Mouse (Mus musculus): ENCODE results near the gene Lyzl4. TPM values are rescaled to one million over a fixed set of nuclear protein-coding genes. Genes with fewer than 3 reads are reported as not detected.

The Lyzl4 gene
- polyA plus RNA-seq, 1 experiment from 2014 or later, result 0.32 TPM

DNA sequence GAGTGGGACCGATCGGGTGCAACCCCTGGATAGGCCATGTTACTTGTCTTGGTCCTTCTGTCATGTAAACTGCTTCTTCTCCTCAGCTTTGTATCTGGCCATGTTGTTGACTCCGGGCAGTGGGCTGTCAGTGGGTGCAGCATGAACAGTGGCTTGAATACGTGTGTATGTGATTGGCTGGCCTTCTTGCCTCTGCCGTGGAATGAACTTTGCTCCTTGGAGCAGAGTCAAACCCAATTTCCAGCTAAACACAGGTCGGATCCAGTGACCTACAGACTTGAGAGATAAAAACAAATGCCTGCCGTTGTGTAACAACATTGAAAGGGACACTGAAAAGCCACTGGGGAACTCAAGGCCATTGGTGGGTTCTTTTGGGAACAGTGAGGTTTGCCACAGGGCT, 75.5 kb downstream of the Lyzl4 start:
- ATAC-seq (ENCODE audit: low FRiP score) (no peak), DNase-seq (ENCODE audit: low spot score) (no peak)
- Histone ChIP-seq H3K9me3 (ENCODE audit: control insufficient read depth, low read length) (no peaks in the 10 kb centered on the region), H3K36me3 (replicated peaks; ENCODE audit: control insufficient read depth, insufficient read depth) (no peaks in the 10 kb centered on the region), H3K4me1 (replicated peaks; ENCODE audit: control insufficient read depth, insufficient read depth, low read length) (no peaks in the 10 kb centered on the region), H3K27ac (no peak overlapping the region), H3K27me3 (ENCODE audit: control insufficient read depth, insufficient read depth, low read length) (no peaks in the 10 kb centered on the region), H3K4me3 (replicated peaks; ENCODE audit: low read length) (no peak overlapping the region), H3K4me2 (replicated peaks) (no peak overlapping the region), H3K9ac (no peak overlapping the region)
- WGBS, result 87% methylated on average over 7 of the region's 7 CpGs

DNA sequence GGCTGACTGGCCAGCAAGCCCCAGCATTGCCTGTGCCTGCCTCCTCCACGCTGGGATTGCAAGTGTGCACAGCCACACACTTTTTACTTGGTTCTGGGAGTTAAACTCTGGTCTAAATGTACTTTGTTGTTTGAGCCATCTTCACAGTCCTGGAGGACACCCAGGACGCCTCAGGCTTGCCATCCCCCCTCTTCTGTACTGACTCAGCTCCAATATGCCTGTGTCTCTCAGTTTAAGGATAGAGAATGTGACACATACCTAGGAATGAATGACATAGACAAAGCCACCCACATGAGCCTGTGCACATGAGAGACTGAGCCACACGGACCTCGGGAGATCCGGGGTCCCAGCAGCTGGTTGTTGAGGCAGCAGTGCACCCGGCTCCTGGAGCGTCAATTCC, 78.6 kb downstream of the Lyzl4 start:
- Histone ChIP-seq H3K36me3 (replicated peaks; ENCODE audit: control insufficient read depth, insufficient read depth) (no peaks in the 10 kb centered on the region), H3K4me3 (replicated peaks; ENCODE audit: low read length) (no peak overlapping the region), H3K9ac (no peak overlapping the region), H3K27me3 (ENCODE audit: control insufficient read depth, insufficient read depth, low read length) (no peaks in the 10 kb centered on the region), H3K4me1 (replicated peaks; ENCODE audit: control insufficient read depth, insufficient read depth, low read length) (no peaks in the 10 kb centered on the region), H3K9me3 (ENCODE audit: control insufficient read depth, low read length) (no peaks in the 10 kb centered on the region), H3K4me2 (replicated peaks) (no peak overlapping the region), H3K27ac (no peak overlapping the region)
- WGBS, result 77% methylated on average over 7 of the region's 7 CpGs
- ATAC-seq (ENCODE audit: low FRiP score), result no peak
- DNase-seq (ENCODE audit: low spot score), result no peak

- DNase-seq (ENCODE audit: low spot score) (no peak), ATAC-seq (ENCODE audit: low FRiP score) (no peak)
- WGBS, result 73% methylated on average over 7 of the region's 7 CpGs
- Histone ChIP-seq H3K9ac (no peak overlapping the region), H3K36me3 (replicated peaks; ENCODE audit: control insufficient read depth, insufficient read depth) (no peaks in the 10 kb centered on the region), H3K27me3 (ENCODE audit: control insufficient read depth, insufficient read depth, low read length) (no peaks in the 10 kb centered on the region), H3K27ac (no peak overlapping the region), H3K4me3 (replicated peaks; ENCODE audit: low read length) (no peak overlapping the region), H3K4me2 (replicated peaks) (no peak overlapping the region), H3K9me3 (ENCODE audit: control insufficient read depth, low read length) (no peaks in the 10 kb centered on the region), H3K4me1 (replicated peaks; ENCODE audit: control insufficient read depth, insufficient read depth, low read length) (peaks cover 8% of the 10 kb centered on the region; the same call in 1 of the 2 replicates)
These were observed 81.4 kb downstream of the Lyzl4 start for GRCm38 (mm10) chr9:121560515-121560914.

DNA sequence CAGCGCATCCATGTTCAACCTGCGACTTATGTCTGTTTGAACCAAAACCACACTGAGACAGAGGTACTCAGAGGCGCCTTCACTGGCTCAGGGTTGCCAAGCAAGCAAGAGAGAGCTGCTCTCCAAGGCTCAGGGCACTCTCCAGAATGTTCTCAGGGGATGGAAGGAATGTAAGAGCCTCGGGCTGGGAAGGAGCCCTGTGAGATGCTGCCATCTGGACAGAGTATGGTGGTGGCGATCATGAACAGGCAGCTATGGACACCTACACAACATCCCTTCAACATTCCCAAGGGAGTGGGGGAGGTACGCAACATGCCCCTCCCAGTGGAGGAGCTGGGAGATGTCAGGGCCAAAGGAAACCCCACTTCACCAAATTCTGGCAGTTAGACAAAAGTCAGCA, 83.7 kb downstream of the Lyzl4 start:
- Histone ChIP-seq H3K4me2 (replicated peaks) (no peak overlapping the region), H3K4me1 (replicated peaks; ENCODE audit: control insufficient read depth, insufficient read depth, low read length) (peaks cover 10% of the 10 kb centered on the region; the same call in 1 of the 2 replicates), H3K27me3 (ENCODE audit: control insufficient read depth, insufficient read depth, low read length) (no peaks in the 10 kb centered on the region), H3K9ac (no peak overlapping the region), H3K4me3 (replicated peaks; ENCODE audit: low read length) (no peak overlapping the region), H3K27ac (no peak overlapping the region), H3K9me3 (ENCODE audit: control insufficient read depth, low read length) (no peaks in the 10 kb centered on the region), H3K36me3 (replicated peaks; ENCODE audit: control insufficient read depth, insufficient read depth) (no peaks in the 10 kb centered on the region)
- 78% methylated on average over 6 of the region's 6 CpGs for WGBS
- DNase-seq (ENCODE audit: low spot score), result no peak
- ATAC-seq (ENCODE audit: low FRiP score), result no peak

GRCm38 (mm10) chr9:121556913-121557312, 85.0 kb downstream of the Lyzl4 start:
- Histone ChIP-seq H3K4me3 (replicated peaks; ENCODE audit: low read length) (no peak overlapping the region), H3K27me3 (ENCODE audit: control insufficient read depth, insufficient read depth, low read length) (no peaks in the 10 kb centered on the region), H3K36me3 (replicated peaks; ENCODE audit: control insufficient read depth, insufficient read depth) (no peaks in the 10 kb centered on the region), H3K27ac (no peak overlapping the region), H3K4me1 (replicated peaks; ENCODE audit: control insufficient read depth, insufficient read depth, low read length) (peaks cover 10% of the 10 kb centered on the region; the same call in 1 of the 2 replicates), H3K9ac (no peak overlapping the region), H3K4me2 (replicated peaks) (no peak overlapping the region), H3K9me3 (ENCODE audit: control insufficient read depth, low read length) (no peaks in the 10 kb centered on the region)
- no peak for ATAC-seq (ENCODE audit: low FRiP score)
- no peak for DNase-seq (ENCODE audit: low spot score)
- 72% methylated on average over 5 of the region's 5 CpGs for WGBS

DNA sequence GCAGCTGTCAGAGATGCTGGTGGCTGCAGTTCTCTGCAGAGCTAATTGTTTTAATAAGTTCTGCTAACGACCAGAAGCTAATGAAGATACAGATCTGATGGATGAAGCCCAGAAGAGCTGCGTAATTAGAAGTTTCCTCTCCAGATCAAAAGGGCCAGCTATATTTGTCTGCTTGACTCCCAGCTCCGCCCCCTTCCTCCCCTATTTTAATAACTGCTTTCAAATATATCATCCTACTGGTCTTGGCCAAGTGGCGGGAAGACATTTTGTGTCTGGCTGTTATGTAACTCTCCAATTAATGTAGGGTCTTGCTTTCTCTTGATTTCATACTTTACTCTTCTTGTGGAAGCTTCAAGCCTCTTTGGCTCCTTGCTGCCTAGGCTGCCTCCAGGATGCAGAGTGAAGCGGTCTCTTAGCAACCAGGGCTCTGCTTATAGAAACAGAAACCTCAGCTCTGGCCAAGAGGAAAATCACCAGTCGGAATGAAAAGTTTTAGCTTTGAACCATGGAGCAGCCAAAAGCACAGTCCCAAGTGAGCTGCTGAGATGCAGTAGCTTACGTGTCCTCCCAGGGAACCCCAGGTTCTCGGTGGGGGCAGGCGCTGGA, 86.4 kb downstream of the Lyzl4 start:
- Histone ChIP-seq H3K9ac (no peak overlapping the region), H3K27ac (no peak overlapping the region), H3K4me1 (replicated peaks; ENCODE audit: control insufficient read depth, insufficient read depth, low read length) (peaks cover 10% of the 10 kb centered on the region; the same call in 1 of the 2 replicates), H3K36me3 (replicated peaks; ENCODE audit: control insufficient read depth, insufficient read depth) (no peaks in the 10 kb centered on the region), H3K9me3 (ENCODE audit: control insufficient read depth, low read length) (no peaks in the 10 kb centered on the region), H3K4me2 (replicated peaks) (no peak overlapping the region), H3K4me3 (replicated peaks; ENCODE audit: low read length) (no peak overlapping the region), H3K27me3 (ENCODE audit: control insufficient read depth, insufficient read depth, low read length) (no peaks in the 10 kb centered on the region)
- ATAC-seq (ENCODE audit: low FRiP score) (peak; percentile 24; the same call in 1 of the 2 replicates), DNase-seq (ENCODE audit: low spot score) (peak; percentile 50)
- WGBS, result 52% methylated on average over 9 of the region's 9 CpGs

- no peak overlapping the region for H3K4me3 ChIP-seq (replicated peaks; ENCODE audit: low read length)
- WGBS, result 72% methylated on average over 4 of the region's 4 CpGs
- no peak overlapping the region for H3K27ac ChIP-seq
- DNase-seq (ENCODE audit: low spot score) (no peak), ATAC-seq (ENCODE audit: low FRiP score) (no peak)
- no peaks in the 10 kb centered on the region for H3K36me3 ChIP-seq (replicated peaks; ENCODE audit: control insufficient read depth, insufficient read depth)
- no peak overlapping the region for H3K4me2 ChIP-seq (replicated peaks)
- H3K9me3 ChIP-seq (ENCODE audit: control insufficient read depth, low read length), result no peaks in the 10 kb centered on the region
- H3K27me3 ChIP-seq (ENCODE audit: control insufficient read depth, insufficient read depth, low read length), result no peaks in the 10 kb centered on the region
- peaks cover 10% of the 10 kb centered on the region; the same call in 1 of the 2 replicates for H3K4me1 ChIP-seq (replicated peaks; ENCODE audit: control insufficient read depth, insufficient read depth, low read length)
- no peak overlapping the region for H3K9ac ChIP-seq
These were observed 88.3 kb downstream of the Lyzl4 start for GRCm38 (mm10) chr9:121553643-121554042.

- peak overlapping the region; percentile 10; the same call in 1 of the 2 replicates for H3K9ac ChIP-seq
- no peak overlapping the region for H3K4me2 ChIP-seq (replicated peaks)
- no peak overlapping the region for H3K4me3 ChIP-seq (replicated peaks; ENCODE audit: low read length)
- WGBS, result 65% methylated on average over 5 of the region's 5 CpGs
- H3K27me3 ChIP-seq (ENCODE audit: control insufficient read depth, insufficient read depth, low read length), result no peaks in the 10 kb centered on the region
- H3K4me1 ChIP-seq (replicated peaks; ENCODE audit: control insufficient read depth, insufficient read depth, low read length), result 0 out of 2 replicates have a peak, but pooled peaks cover under 1% of the 10 kb centered on the region
- no peaks in the 10 kb centered on the region for H3K36me3 ChIP-seq (replicated peaks; ENCODE audit: control insufficient read depth, insufficient read depth)
- peak overlapping the region; percentile 64 for H3K27ac ChIP-seq
- ATAC-seq (ENCODE audit: low FRiP score) (no peak), DNase-seq (ENCODE audit: low spot score) (no peak)
- H3K9me3 ChIP-seq (ENCODE audit: control insufficient read depth, low read length), result no peaks in the 10 kb centered on the region
These were observed 91.5 kb downstream of the Lyzl4 start for GRCm38 (mm10) chr9:121550327-121550771.

DNA sequence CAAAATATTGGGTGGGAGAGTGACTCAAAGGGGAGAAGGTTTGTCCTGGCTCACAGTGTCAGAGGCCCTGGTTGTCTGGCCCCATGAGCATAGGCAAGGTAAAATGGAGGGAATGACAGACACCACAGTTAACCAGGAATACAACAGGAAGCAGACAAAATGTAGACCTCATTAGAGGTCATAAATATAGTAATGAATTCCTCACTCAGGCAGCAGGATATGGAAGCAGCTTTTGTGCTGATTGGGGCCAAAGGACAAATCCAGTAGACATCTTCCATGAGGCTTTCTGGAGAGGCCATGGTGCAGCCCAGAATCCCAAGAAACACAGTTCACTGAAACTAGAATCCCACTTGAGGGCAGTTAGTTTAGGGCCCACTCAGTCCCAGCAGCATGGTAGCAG, 92.5 kb downstream of the Lyzl4 start:
- Histone ChIP-seq H3K9me3 (ENCODE audit: control insufficient read depth, low read length) (no peaks in the 10 kb centered on the region), H3K4me3 (replicated peaks; ENCODE audit: low read length) (no peak overlapping the region), H3K4me2 (replicated peaks) (no peak overlapping the region), H3K27me3 (ENCODE audit: control insufficient read depth, insufficient read depth, low read length) (no peaks in the 10 kb centered on the region), H3K9ac (no peak overlapping the region), H3K36me3 (replicated peaks; ENCODE audit: control insufficient read depth, insufficient read depth) (no peaks in the 10 kb centered on the region), H3K27ac (no peak overlapping the region), H3K4me1 (replicated peaks; ENCODE audit: control insufficient read depth, insufficient read depth, low read length) (no peaks in the 10 kb centered on the region)
- DNase-seq (ENCODE audit: low spot score), result no peak
- ATAC-seq (ENCODE audit: low FRiP score), result no peak

- ATAC-seq (ENCODE audit: low FRiP score), result no peak
- H3K9ac ChIP-seq, result no peak overlapping the region
- no peak overlapping the region for H3K27ac ChIP-seq
- H3K9me3 ChIP-seq (ENCODE audit: control insufficient read depth, low read length), result no peaks in the 10 kb centered on the region
- H3K4me1 ChIP-seq (replicated peaks; ENCODE audit: control insufficient read depth, insufficient read depth, low read length), result no peaks in the 10 kb centered on the region
- no peaks in the 10 kb centered on the region for H3K27me3 ChIP-seq (ENCODE audit: control insufficient read depth, insufficient read depth, low read length)
- no peaks in the 10 kb centered on the region for H3K36me3 ChIP-seq (replicated peaks; ENCODE audit: control insufficient read depth, insufficient read depth)
- no peak overlapping the region for H3K4me3 ChIP-seq (replicated peaks; ENCODE audit: low read length)
- no peak overlapping the region for H3K4me2 ChIP-seq (replicated peaks)
- 73% methylated on average over 5 of the region's 5 CpGs for WGBS
- DNase-seq (ENCODE audit: low spot score), result no peak
These were observed 92.9 kb downstream of the Lyzl4 start for GRCm38 (mm10) chr9:121549010-121549409.
